Mouse (Mus musculus): ENCODE data around the gene Faim.

DNA sequence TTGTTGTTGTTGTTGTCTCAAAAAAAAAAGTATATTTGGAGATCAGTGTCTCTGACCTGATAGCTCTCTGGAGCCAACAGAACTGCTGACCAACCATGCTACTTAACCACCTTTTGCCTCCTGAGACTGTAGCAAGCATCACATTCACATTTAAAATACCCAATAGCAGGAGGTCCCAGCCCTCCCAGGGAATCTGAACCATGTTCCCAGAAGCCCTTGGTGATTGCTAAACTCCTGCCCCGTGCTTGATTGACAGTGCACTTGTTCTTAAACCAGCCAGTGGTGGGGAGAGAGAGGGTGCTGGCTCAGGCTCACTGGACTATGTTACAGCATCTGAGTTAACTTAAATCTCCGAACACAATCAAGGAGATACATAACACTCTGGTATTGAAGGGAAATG lies 11.3 kb upstream of the Faim start:
- TF ChIP-seq CTCF (IDR thresholded peaks at IDR 0.05; ENCODE audit: borderline replicate concordance, extremely low read depth, insufficient read depth, insufficient read length), result no peak
- TF ChIP-seq POLR2A (IDR thresholded peaks at IDR 0.05; ENCODE audit: borderline replicate concordance, extremely low read depth, insufficient read depth, insufficient read length, poor library complexity, severe bottlenecking), result no peak
